Mouse (Mus musculus) MEL (cell line): Measurements from ENCODE around the gene Dennd4a. TPM values are rescaled to one million over a fixed set of nuclear protein-coding genes. Genes with fewer than 3 reads are reported as not detected.

Experiments
- DNase-seq: peaks from one replicate; pipeline ENCODE4 v3.0.0; 2011; ENCODE audit warnings: low read depth, low spot score
- H3K27ac ChIP-seq: 2 replicates; pipeline ENCODE4 v1.5.1; 2012; ENCODE audit warnings: low read depth, mild to moderate bottlenecking, control low read depth, low read length, moderate library complexity; ENCODE audit not compliant: control insufficient read depth
- H3K27me3 ChIP-seq, 2 experiments: fragments of 150-350 bp in 1 of 2; sonication (generic) in 1 of 2; 2 replicates each; pipeline ENCODE4 v1.6.1; 2012; ENCODE audit warnings: low read length in 2 of 2, mild to moderate bottlenecking in 2 of 2, improper control_type of control experiment in 1 of 2, moderate library complexity in 1 of 2; ENCODE audit not compliant: insufficient read depth in 2 of 2, control insufficient read depth in 1 of 2
- H3K36me3 ChIP-seq, 2 experiments: 2 replicates each; pipeline ENCODE4 v1.6.1; 2012 to 2014; ENCODE audit warnings: low read length in 2 of 2, improper control_type of control experiment in 1 of 2, inconsistent platforms in 1 of 2, mild to moderate bottlenecking in 1 of 2; ENCODE audit not compliant: insufficient read depth in 2 of 2, control insufficient read depth in 1 of 2
- H3K4me1 ChIP-seq, 2 experiments: fragments of 150-350 bp in 1 of 2; sonication (generic) in 1 of 2; 2 replicates each; pipeline ENCODE4 v1.6.1; 2012; ENCODE audit warnings: low read length in 2 of 2, improper control_type of control experiment in 1 of 2, mild to moderate bottlenecking in 1 of 2; ENCODE audit not compliant: insufficient read depth in 2 of 2, control insufficient read depth in 1 of 2
- H3K4me3 ChIP-seq, 2 experiments: fragments of 150-350 bp in 1 of 2; sonication (generic) in 1 of 2; 2 replicates each; pipeline ENCODE4 v1.5.1; 2012; ENCODE audit warnings: low read depth in 2 of 2, low read length in 2 of 2, mild to moderate bottlenecking in 2 of 2, moderate library complexity in 2 of 2, control low read depth in 1 of 2, improper control_type of control experiment in 1 of 2; ENCODE audit not compliant: control insufficient read depth in 1 of 2, insufficient read depth in 1 of 2
- H3K79me2 ChIP-seq: 2 replicates; pipeline ENCODE4 v1.6.1; 2012; ENCODE audit warnings: mild to moderate bottlenecking, low read length, moderate library complexity; ENCODE audit not compliant: control insufficient read depth, poor library complexity, insufficient read depth
- H3K9ac ChIP-seq: 2 replicates; pipeline ENCODE4 v1.6.1; 2012; ENCODE audit warnings: low read depth, mild to moderate bottlenecking, control low read depth, low read length, moderate library complexity; ENCODE audit not compliant: control insufficient read depth, poor library complexity, severe bottlenecking
- H3K9me3 ChIP-seq: fragments of 150-350 bp; sonication (generic); replicated peaks from 2 replicates; pipeline ENCODE4 v1.6.1; 2012; ENCODE audit warnings: mild to moderate bottlenecking, low read length, improper control_type of control experiment, moderate library complexity; ENCODE audit not compliant: insufficient read depth
- CHD2 ChIP-seq: IDR thresholded peaks from 2 replicates; pipeline ENCODE4 v1.6.1; 2011; ENCODE audit warnings: low read length, improper control_type of control experiment
- CTCF ChIP-seq, 3 experiments: IDR thresholded peaks in 2 of 3; conservative IDR thresholded peaks in 1 of 3; 2 replicates each; pipeline ENCODE4 v1.5.1; 2011 to 2012; ENCODE audit warnings: low read length in 3 of 3, low read depth in 2 of 3, mild to moderate bottlenecking in 2 of 3, improper control_type of control experiment in 1 of 3, inconsistent platforms in 1 of 3, mixed read lengths in 1 of 3, moderate library complexity in 1 of 3; ENCODE audit not compliant: control insufficient read depth in 1 of 3, insufficient read depth in 1 of 3, poor library complexity in 1 of 3, severe bottlenecking in 1 of 3
- JUND ChIP-seq: IDR thresholded peaks from 2 replicates; pipeline ENCODE4 v1.6.1; 2011; ENCODE audit warnings: low read depth, mild to moderate bottlenecking, improper control_type of control experiment, low read length
- MAX ChIP-seq: IDR thresholded peaks from 2 replicates; pipeline ENCODE4 v1.6.1; 2011; ENCODE audit warnings: low read length, improper control_type of control experiment
- NELFE ChIP-seq: IDR thresholded peaks from 2 replicates; pipeline ENCODE4 v1.6.1; 2011; ENCODE audit warnings: low read depth, low read length, improper control_type of control experiment
- POLR2A ChIP-seq, 2 experiments: IDR thresholded peaks; 2 replicates each; pipeline ENCODE4 v1.6.1; 2011 to 2012; ENCODE audit warnings: low read length in 2 of 2, mild to moderate bottlenecking in 2 of 2, control low read depth in 1 of 2, improper control_type of control experiment in 1 of 2, low read depth in 1 of 2, moderate library complexity in 1 of 2; ENCODE audit not compliant: control insufficient read depth in 1 of 2, insufficient read depth in 1 of 2, poor library complexity in 1 of 2
- POLR2AphosphoS2 ChIP-seq: IDR thresholded peaks from 2 replicates; pipeline ENCODE4 v1.6.1; 2011; ENCODE audit warnings: low read length, improper control_type of control experiment
- RAD21 ChIP-seq: IDR thresholded peaks from 2 replicates; pipeline ENCODE4 v1.6.1; 2011; ENCODE audit warnings: mild to moderate bottlenecking, low read depth, low read length, improper control_type of control experiment
- SIN3A ChIP-seq: IDR thresholded peaks from 2 replicates; pipeline ENCODE4 v1.6.1; 2012; ENCODE audit warnings: low read length, improper control_type of control experiment, inconsistent platforms
- SMC3 ChIP-seq: IDR thresholded peaks from 2 replicates; pipeline ENCODE4 v1.6.1; 2011; ENCODE audit warnings: low read depth, low read length, improper control_type of control experiment
- TBP ChIP-seq: IDR thresholded peaks from 2 replicates; pipeline ENCODE4 v1.8.0; 2011; ENCODE audit warnings: low read depth, low read length, improper control_type of control experiment
- TCF12 ChIP-seq: IDR thresholded peaks from 2 replicates; pipeline ENCODE4 v1.6.1; 2014; ENCODE audit warnings: low read depth, mild to moderate bottlenecking, inconsistent platforms, low read length, improper control_type of control experiment, moderate library complexity
- USF1 ChIP-seq: IDR thresholded peaks from 2 replicates; pipeline ENCODE4 v1.6.1; 2014; ENCODE audit warnings: low read depth, mild to moderate bottlenecking, inconsistent platforms, low read length, improper control_type of control experiment, moderate library complexity
- ZMIZ1 ChIP-seq: IDR thresholded peaks from 2 replicates; pipeline ENCODE4 v1.6.1; 2012; ENCODE audit warnings: low read depth, mild to moderate bottlenecking, inconsistent platforms, low read length, improper control_type of control experiment, moderate library complexity
- ZNF384 ChIP-seq: IDR thresholded peaks from 2 replicates; pipeline ENCODE4 v1.6.1; 2012; ENCODE audit warnings: low read depth, mild to moderate bottlenecking, inconsistent platforms, low read length, improper control_type of control experiment
- polyA plus RNA-seq, 2 experiments: library from polyadenylated mRNA; stranded (reverse) in 1 of 2; unstranded in 1 of 2; fragments of >175 nt in 1 of 2; fragments of >200 nt in 1 of 2; gene quantifications; 2 replicates each; pipeline versions ENCODE4 v1.2.1 to v1.2.4; 2012; ENCODE audit warnings: low replicate concordance in 2 of 2, low read depth in 1 of 2; ENCODE audit not compliant: insufficient read length in 2 of 2, insufficient read depth in 1 of 2, missing spikeins in 1 of 2
- total RNA-seq: library from RNA; depleted of rRNA; stranded (reverse); fragments of 300-350 nt; gene quantifications from 2 replicates; pipeline ENCODE4 v1.2.3, GENCODE M21; 2012

The Dennd4a gene
- total and polyA plus RNA-seq, 3 experiments = 7.7 to 74.8 (median 24.9) TPM

- H3K9ac ChIP-seq = no peak overlapping the region
- no peak overlapping the region for H3K27ac ChIP-seq
These were observed 15.1 kb upstream of the Dennd4a start for GRCm38 (mm10) chr9:64795846-64796615.

DNA sequence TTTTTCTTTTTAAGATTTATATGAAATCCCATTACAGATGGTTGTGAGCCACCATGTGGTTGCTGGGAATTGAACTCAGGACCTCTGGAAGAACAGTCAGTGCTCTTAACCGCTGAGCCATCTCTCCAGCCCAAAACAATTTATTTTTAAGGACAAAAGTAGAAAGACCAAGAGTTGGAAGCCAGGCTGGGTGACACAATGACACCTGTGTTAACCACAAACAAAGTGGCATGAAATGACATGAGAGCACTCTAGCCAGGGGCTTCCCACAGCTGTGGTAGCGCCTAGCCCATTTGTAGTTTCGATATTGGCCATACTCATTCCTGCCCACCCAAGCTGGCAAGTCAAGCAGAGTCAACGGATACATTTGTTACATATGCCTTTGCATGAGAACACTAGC is 13.7 kb upstream of the Dennd4a start:
- H3K9ac ChIP-seq = no peak overlapping the region
- no peaks in the 10 kb centered on the region for H3K27me3 ChIP-seq
- peaks cover 15 to 18% of the 10 kb centered on the region in 2 experiments for H3K4me1 ChIP-seq
- TF ChIP-seq ZNF384 = no peak
- TF ChIP-seq SIN3A = no peak
- no peak for TF ChIP-seq TBP
- TF ChIP-seq CHD2 = no peak
- no peak for TF ChIP-seq POLR2A (IDR thresholded peaks at IDR 0.05; ENCODE audit: control insufficient read depth in 1 of 2, insufficient read depth in 1 of 2, low read depth in 1 of 2, low read length in 2 of 2, poor library complexity in 1 of 2)
- DNase-seq = no peak
- no peak overlapping the region for H3K27ac ChIP-seq
- H3K79me2 ChIP-seq = no peaks in the 10 kb centered on the region
- H3K36me3 ChIP-seq = peaks cover 0 to 19% of the 10 kb centered on the region in 2 experiments; a peak in 2 of 4 replicates
- H3K4me3 ChIP-seq = no peak overlapping the region
- no peaks in the 10 kb centered on the region for H3K9me3 ChIP-seq

More at GRCm38 (mm10) chr9:64795846-64796615, 15.1 kb upstream of the Dennd4a start:
- Histone ChIP-seq H3K27me3 (no peaks in the 10 kb centered on the region), H3K9me3 (no peaks in the 10 kb centered on the region), H3K79me2 (no peaks in the 10 kb centered on the region), H3K4me1 (peaks cover 29 to 31% of the 10 kb centered on the region in 2 experiments), H3K4me3 (no peak overlapping the region), H3K36me3 (peaks cover 0 to 32% of the 10 kb centered on the region in 2 experiments; a peak in 2 of 4 replicates)
- no peak for DNase-seq
- TF ChIP-seq ZMIZ1 (no peak), ZNF384 (peak; percentile 79)

GRCm38 (mm10) chr9:64798099-64798498 is 13.0 kb upstream of the Dennd4a start:
- Histone ChIP-seq H3K79me2 (no peaks in the 10 kb centered on the region), H3K36me3 (peaks cover 0 to 15% of the 10 kb centered on the region in 2 experiments; a peak in 2 of 4 replicates), H3K27ac (no peak overlapping the region), H3K4me3 (no peak overlapping the region), H3K9ac (no peak overlapping the region), H3K27me3 (no peaks in the 10 kb centered on the region), H3K9me3 (no peaks in the 10 kb centered on the region), H3K4me1 (peaks cover 13 to 15% of the 10 kb centered on the region in 2 experiments)
- no peak for DNase-seq
- no peak for TF ChIP-seq JUND

- Histone ChIP-seq H3K27me3 (no peaks in the 10 kb centered on the region), H3K36me3 (peaks cover 0 to 8% of the 10 kb centered on the region in 2 experiments; a peak in 2 of 4 replicates), H3K27ac (no peak overlapping the region), H3K9ac (no peak overlapping the region), H3K79me2 (no peaks in the 10 kb centered on the region), H3K9me3 (no peaks in the 10 kb centered on the region), H3K4me3 (no peak overlapping the region), H3K4me1 (peaks cover 8 to 11% of the 10 kb centered on the region in 2 experiments)
- TF ChIP-seq POLR2A (IDR thresholded peaks at IDR 0.05; ENCODE audit: control insufficient read depth in 1 of 2, insufficient read depth in 1 of 2, low read depth in 1 of 2, low read length in 2 of 2, poor library complexity in 1 of 2) = no peak
- TF ChIP-seq JUND = no peak
- no peak for TF ChIP-seq USF1
- no peak for TF ChIP-seq RAD21
- no peak for TF ChIP-seq TCF12
- no peak for TF ChIP-seq POLR2AphosphoS2
- TF ChIP-seq NELFE = no peak
- no peak for TF ChIP-seq CTCF (IDR thresholded peaks at IDR 0.05 in 2 of 3, conservative IDR thresholded peaks at IDR 0.05 in 1 of 3; ENCODE audit: control insufficient read depth in 1 of 3, insufficient read depth in 1 of 3, low read depth in 2 of 3, low read length in 3 of 3, poor library complexity in 1 of 3, severe bottlenecking in 1 of 3)
- TF ChIP-seq SMC3 = no peak
- no peak for TF ChIP-seq MAX
- no peak for TF ChIP-seq TBP
- DNase-seq = no peak
These were observed 12.3 kb upstream of the Dennd4a start for GRCm38 (mm10) chr9:64798859-64799258.
